Mouse (Mus musculus): ENCODE data around the gene 5730409E04Rik.

The 5730409E04Rik gene

DNA sequence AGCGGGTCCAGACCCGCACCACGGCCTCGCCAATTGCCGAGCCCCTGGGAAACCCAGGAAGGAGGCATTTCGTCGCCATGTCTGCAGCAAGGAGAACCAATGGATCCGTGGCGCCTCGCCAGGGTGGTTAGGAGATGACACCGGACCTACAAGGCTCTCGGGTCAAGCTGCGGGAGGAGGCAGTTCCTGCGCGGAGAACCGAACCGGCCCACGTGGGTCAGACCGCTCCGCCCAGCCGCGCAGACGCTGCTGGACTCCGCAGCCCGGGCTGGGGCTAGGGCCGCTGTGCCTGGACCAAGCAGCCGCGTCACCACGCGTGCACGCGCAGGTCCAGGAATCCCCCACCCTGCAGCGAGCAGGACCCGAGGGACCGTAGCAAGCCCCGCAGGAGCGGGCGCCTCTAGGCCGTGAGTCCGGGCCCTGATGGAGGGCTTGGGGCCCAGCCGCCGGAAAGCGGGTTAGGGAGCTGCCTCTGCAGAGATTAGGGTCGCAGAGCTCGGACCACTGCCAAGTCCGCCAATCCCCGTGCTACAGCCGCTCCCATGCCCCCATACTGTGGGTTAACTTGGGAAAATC, at the start of gene 5730409E04Rik:
Gene 5730409E04Rik (plus strand): TSS at position 213 of the 576 bp plus-strand sequence.
- DNase-seq: peak; percentile 94

DNA sequence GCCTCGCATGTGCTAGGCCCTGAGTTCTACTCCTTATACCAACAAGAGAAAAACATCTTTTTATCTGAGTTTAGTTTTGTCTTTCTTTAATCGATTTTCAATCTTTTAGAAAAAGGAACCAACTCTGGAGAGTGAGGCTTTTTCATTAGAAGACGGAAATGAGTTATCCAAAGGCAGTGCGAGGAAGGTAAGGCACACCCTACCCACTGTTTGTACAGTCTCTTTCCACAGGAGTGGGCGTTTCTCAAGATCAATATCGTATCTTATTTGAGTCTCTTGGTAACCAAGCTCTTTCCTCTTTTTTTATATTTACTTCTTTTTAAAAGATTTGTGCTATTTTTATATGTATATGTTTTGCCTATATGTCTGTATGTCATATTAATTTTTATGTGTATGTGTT, 45.8 kb upstream of the 5730409E04Rik start:
- DNase-seq: no peak

DNA sequence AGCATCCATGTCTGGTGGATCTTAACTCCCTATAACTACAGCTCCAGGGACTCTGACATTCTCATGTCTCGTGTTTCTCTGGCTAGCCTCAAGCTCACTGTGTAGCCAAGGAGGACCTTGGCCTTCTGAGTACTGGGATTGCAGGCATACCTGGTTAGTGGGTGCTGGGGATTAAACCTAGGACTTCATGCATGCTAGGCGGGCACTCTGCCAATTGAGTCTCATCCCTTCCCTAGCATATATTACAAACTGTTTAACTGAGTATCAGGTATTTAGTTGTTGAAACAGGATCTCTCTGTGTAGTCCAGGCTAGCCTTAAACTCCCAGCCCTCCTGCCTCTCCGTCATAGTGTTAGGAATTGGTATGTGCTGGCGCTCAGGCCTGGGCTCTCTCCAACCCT, 42.4 kb upstream of the 5730409E04Rik start:
- no peak for DNase-seq

DNA sequence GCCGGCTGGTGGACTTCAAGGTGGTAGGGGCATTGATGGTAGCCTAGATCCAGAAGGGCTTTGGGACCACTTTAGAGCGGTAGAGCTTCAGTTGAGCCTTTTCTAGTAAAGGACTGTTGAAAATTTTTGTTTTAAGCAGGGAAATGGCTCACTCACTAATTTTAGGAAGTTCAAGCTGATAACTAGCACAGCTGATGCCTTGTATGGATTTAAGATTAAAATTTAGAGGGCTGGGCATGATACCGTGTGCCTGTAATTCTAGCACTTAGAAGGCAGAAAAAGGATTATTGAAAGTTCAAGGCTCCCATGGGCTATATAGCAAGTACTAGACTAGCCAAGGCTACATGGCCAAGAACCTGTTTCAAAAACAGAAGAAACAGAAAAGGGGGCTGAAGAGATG, 39.8 kb upstream of the 5730409E04Rik start:
- no peak for DNase-seq

DNA sequence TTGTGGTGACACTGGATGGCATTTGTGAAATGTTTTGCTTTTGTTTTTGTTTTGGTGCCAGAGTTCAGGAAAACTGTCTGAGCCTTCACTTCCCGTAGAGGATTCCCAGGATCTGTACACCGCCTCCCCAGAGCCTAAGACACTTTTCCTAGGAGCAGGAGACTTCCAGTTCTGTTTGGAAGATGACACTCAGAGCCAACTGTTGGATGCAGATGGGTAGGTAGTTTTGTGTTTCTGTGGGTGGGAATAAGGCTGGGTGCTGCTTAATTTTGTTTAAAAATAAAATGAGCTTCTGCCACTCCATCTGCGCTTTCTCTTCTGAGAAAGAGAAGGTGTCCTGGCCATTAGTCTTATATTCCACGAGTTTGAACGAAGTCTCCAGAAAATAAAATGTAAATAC, 33.3 kb upstream of the 5730409E04Rik start:
- no peak for DNase-seq

DNA sequence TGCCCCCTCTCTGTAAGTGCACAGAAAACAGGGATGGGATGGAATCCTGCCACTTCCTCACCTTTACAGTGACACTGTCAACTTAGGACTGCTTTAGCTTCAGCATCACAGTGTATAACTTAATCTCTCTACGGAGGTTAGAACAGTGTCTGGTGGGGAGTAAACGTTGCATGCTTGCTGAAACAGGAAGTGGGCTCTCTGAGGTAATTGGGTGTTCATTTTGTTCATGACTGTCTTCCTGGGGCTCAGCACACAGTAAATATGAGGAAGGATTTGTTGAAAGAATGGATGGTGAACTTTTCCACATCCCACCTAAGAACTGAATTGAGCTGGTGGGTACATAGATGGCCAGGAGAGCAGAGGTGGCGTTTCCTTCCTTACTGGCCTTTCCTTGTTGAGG, 31.7 kb upstream of the 5730409E04Rik start:
- DNase-seq: no peak

DNA sequence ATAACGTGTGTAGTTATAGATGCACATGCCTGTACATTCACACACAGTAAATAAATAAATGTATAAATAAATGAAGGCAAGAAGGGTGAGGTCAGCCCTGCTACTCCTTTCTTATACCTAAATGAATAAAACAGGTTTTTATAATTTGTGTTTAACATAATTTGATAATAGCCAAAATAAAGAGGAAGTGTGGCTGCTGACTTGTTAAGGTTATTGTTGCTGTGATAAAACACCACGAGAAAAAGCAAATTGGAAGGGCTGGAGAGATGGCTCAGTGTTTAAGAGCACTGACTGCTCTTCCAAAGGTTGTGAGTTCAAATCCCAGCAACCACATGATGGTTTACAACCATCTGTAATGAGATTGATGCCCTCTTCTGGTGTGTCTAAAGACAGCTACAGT, 30.5 kb upstream of the 5730409E04Rik start:
- no peak for DNase-seq

DNA sequence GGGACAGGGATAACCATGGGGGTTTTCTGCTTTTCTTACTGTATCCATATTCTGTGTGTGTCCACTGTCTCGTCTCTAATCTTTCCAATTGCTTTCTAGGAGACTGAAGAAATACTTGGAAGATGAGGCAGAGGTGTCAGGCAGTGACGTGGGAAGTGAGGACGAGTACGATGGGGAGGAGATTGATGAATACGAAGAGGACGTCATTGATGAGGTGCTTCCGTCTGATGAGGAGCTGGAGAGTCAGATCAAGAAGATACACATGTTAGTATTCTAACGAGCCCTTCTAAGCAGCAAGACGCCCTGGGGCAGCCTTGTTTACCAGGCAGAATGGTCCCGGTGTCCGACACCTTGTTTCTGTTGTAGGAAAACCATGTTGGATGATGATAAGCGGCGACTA, 23.9 kb upstream of the 5730409E04Rik start:
- DNase-seq: no peak

DNA sequence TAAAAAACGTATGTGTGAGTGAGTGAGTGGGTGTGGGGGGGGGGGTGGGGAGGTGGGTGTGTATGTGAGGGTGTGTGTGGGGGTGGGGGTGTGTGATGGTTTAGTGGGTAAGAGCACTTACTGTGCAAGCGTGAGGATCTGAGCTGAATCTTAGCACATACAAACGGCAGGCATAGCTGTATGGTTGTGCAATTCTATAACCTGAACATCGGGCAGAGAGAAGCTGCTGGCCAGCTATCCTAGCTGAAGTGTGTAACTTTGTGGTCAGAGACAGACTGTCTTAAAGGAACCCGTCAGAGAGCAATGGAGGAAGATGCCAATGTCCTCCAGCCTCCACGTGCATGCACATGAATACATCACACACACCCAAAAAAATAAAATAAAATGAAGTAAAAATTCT, 17.6 kb upstream of the 5730409E04Rik start:
- DNase-seq: no peak

DNA sequence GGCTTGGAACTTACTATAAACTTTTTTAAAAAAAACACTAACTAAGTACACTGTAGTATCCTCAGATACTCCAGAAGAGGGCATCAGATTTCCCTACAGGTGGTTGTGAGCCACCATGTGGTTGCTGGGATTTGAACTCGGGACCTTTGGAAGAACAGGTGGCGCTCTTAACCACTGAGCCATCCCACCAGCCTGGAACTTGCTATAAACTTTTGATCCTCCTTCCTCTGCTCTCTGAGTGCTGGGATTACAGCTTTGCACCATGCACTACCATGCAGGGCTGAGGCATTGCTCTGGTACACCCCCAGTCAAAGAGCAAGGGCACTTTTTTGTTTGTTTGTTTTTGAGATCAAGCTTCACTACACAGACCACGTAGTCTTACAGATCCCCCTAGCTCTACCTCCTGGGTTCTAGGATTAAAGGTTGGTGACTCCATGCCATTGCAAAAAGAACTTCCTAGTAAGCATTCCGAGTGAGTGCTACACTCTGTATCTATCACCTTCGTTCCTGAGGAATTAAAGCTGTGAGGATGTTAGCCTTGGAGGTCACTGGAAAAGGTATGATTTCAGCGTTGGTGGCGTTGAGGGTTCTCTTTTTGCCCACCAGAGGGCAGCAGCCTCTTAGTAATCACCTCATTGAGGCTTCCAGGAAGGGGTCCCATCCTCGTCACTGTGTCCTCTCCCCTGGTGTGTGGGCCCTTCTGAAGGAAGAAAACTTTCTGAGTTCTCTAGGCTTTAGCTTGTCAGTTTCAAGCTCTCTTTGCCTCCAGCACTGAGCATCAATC, 9.5 kb upstream of the 5730409E04Rik start:
- no peak for DNase-seq

DNA sequence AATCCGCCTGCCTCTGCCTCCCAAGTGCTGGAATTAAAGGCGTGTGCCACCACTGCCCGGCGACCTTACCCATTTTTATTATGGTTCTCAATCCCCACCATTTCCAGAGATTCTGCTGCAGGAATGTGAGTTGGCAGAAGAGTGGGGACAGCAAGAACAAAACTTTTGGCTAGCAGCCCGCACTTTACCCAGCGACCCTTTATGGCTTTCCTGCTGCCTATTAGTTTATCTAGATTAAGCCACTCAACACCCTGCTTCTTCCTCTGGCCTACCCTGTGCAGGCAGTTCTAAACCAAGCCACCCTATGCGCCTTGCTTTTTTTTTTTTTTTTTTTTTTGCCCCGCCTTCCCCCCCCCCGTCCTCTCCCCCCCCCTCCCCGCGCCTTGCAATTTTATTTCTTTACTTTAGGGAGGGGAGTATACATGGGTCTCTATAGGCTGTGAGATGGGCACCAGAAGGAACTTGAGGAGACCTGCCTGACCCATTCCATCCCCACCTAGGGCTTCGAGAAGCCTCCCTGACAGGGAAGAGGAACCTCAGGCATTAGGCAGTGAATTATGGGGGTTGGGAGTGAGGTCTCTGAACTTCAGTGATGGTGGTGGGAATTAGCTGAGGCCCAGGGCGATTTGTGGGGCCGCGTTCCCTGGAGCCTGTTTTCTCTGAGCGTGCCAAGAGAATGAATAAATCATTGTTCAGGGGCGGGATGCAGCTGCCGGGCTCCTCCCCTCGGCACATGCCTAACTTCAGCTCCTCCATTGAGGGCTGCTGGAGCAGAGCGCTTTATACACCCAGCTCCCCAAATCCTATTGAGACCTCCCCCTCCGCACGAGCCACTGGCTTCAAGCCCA, 7.8 kb upstream of the 5730409E04Rik start:
- DNase-seq: no peak

DNA sequence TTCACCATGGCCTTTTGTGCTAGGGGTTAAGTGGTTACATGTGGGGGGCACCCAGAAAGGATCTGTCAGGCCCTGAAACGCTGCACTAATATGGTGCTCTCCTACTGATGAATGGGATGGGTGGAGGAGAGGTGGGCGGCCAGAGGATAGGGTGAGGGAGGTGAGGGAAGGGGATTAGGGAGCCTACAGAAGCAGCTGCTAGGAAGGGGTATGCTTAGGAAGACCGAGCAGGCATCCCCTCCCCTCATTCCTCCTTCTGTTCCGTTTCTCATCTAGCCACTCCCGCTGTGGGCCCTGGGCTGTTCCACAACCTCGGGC, 7.2 kb upstream of the 5730409E04Rik start:
- DNase-seq: no peak

DNA sequence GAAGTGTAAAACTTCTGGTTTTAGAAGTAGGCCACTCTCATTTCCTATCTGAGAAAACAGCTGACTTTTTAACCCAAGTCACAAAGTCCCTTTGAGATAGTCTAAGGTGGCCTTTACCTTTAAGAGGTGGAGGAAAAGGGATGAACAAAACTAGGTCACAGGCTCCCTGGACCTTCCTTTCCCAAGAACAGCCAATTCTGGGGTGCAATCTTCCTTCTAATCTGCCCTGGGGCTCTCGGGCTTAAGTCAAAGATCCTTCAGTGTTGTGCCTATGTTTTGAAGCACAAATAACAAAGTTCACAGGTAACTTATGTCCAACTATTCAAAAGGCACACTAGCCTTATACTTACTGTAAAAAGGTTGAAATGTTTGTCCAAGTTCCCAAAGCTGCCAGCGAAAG, 5.5 kb upstream of the 5730409E04Rik start:
- no peak for DNase-seq

DNA sequence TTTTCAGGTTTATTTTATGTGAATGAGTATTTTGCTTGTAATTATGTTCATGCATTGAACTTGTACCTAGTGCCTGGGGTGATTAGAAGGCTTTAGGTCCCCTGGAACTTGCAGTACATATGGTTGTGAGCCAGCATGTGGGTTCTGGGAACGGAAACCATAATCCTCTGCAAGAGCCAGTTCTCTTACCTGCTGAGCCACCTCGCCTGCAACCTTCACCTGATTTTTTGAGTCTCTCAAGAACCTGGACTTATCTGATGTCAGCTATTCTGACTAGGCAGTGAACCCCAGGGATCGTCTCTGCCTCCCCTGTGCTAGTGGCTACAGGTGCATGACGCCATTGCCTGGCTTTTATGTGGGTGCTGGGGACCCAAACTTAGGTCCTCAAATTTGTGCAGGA, 3.9 kb upstream of the 5730409E04Rik start:
- no peak for DNase-seq

DNA sequence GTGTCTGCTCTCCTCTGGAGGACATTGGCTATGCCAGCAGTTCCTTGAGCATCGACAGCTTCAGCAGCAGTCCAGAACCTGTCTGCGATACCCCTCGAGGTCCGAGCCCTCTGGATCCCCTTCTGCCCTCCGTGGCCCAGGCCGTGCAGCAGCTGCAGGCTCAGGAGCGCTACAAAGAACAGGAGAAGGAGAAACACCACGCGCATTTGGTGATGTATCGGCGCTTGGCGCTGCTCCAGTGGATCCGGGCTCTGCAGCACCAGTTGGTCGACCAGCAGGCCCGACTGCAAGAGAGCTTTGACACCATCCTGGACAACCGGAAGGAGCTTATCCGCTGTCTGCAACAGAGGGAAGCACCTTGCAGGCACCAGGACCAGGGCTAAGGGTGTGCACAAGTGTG, 2.4 kb downstream of the 5730409E04Rik start:
- DNase-seq: peak; percentile 49

DNA sequence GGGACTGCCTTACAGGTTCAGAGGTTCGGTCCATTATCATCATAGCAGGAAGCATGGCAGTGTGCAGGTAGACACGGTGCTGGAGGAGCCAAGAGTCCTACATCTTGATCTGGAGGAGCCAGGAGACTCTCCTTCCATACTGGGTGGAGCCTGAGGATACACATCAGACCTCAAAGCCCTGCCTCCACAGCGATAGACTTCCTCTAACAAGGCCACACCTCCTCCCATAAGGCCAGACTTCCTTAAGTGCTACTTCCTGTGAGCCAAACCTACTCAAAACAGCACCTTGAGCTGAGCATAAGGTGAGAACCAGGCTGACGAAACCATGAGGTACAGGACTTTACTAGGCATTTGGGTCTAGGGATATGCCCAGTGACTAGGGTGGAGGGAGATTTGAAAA, 6.7 kb downstream of the 5730409E04Rik start:
- DNase-seq: no peak

DNA sequence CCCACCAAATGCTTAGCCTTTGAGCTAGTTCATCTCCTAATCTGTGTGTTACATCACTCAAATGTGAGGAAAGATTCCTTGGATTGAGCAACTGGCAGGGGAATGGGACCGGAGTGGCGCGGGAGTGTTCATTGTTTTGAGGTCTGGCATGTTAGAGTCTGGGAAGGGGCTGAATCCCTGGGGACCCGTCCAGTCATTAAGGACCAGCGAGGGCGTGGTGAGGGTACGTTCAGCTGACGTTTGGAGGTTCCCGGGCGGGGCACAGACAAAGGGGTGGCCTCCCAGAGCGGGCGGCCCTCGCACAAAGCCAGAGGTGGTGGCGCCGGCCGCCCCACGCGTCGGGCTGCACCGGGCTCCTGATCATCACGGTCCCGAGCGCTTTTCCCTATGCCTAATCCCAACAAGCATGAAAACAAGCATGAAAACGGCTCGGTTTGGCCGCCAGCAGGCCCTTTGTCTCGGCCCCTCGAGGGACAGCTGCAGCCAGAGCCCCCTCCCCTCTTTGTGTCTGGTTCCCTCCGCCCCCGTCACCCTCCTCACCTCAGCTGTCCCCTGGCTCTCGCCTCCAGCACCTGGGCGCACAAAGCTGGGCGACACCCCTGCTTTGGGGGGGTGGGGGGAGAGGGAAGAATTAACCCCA, 10.2 kb downstream of the 5730409E04Rik start:
- DNase-seq: no peak

DNA sequence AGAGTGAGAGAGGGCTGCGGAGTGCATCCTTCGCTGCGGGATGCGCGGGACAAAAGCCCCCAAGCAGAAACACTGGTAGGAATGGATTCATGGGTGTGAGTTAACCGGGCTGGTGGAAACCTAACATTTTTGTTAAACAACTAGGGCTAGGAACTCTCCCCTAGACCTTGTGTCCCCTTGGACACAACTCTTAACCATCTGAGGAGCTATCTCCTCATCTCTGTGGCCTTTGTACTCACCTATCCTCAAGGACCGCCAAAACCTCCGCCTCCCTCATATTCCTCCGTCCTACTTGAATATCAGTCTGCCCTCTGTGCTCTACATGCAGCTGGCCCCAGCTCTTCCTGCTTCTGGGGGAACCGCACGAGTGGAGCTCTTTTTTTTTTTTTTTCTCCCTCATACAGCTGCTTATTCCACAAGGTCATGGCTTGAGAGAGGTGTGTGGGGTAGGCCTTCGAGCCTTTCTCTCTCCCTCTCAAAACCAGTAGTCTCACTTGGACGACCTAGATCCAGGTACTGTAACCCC, 10.8 kb downstream of the 5730409E04Rik start:
- DNase-seq: no peak

DNA sequence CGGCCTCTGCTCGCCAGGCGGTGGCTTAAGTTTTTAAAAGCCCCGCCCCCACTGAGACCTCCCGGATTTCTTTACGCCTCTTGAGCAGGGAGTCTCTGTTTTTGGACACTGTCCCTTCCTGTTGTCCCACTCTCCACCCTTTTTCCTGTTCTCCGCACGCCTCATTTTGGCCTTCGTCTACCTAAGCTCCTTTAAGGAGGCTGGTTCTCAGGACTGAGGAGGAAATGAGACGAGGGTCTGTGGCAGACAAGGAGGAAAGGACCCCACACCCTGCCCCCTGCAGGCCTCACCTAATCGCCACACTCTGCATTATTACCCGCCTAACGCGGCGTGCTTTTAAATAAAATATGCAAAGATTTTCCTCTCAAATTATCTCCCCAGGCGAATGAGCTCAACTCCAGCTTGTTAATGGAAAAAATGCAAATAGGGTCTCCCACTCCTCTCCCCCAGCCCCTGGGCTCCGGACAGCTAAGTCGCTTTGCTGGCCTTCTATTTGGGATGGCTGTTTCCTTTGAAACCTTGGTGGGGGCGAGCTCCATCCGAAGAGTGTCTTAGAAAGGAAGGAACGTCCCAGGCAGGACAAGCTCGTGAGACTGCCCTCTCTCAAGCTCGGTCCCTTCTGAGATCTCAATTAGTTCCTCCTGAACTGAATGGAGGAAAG, 17.5 kb downstream of the 5730409E04Rik start:
- DNase-seq: no peak

DNA sequence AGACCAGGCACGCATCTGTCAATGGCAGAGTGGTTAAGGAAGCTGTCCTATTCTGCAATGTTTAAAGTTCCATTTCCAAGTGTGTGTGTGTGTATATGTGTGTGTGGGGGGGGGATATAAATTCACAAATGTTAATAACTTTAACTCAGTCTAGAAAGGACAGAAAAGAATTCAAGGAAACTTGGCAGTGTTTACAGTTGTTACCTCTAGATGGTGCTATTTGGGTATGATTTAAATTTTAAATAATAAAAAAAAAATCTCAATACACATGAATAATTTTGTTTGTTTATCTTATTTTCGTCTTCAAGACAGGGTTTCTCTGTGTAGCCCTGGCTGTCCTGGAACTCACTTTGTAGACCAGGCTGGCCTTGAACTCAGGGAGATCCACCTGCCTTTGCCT, 22.3 kb downstream of the 5730409E04Rik start:
- DNase-seq: no peak

DNA sequence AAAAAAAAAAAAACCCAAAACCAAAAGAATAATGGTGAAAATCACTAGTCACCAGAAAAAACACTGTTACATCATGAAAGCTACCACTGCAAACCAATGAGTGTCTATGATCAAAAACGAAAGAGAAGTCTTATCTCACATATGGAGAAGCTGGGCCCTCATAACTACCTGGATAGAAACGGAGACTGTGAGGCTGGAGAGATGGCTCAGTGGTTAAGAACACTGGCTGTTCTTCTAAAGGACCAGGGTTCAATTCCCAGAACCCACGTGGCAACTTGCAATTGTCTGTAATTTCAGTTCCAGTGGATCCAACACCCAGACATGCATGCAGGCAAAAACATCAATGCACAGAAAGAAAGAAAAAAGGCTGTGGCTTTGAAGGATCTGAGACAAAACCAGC, 23.1 kb downstream of the 5730409E04Rik start:
- no peak for DNase-seq

DNA sequence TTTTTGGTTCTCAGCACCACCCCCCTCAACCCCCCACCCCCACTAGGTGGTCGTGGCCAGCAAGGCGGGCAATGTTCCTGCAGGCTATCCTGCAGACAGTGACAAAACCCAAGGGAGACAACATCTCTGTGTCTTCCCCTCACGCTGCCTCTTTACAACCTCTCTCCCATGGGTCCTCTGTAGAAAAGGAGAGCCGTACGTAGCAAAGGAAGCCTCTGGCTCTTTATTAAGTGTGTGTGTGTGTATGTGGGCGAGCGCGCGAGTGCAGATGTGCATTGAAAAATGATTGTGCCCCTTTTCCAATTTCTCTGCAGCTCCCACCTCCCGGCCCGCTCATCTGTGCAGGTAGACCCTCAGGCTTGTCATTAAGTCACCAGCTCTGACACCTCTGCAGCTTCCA, 26.7 kb downstream of the 5730409E04Rik start:
- no peak for DNase-seq

DNA sequence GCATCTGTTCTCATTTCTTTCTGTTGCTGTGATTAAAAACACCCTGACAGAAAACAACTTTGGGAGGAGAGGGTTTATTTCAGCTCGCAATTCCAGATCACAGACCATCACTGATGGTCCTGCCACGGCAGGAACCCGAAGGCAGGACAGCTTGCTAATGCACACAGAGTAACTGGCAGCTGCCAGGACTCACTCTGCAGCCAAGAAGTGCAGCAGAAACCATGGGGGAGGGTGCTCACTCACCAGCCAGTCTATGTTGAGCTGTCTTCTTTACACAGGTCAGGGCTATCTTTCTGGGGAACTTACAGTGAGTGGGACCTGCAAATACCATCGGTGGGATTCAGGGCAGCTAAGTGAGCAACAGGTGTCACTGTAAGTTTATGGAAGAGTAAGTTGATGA, 27.8 kb downstream of the 5730409E04Rik start:
- DNase-seq: no peak
